Mouse (Mus musculus) ES-Bruce4 (cell line): ENCODE data around the gene Klhl18. TPM values are rescaled to one million over a fixed set of nuclear protein-coding genes. Genes with fewer than 3 reads are reported as not detected.

Experiments
- H3K27ac ChIP-seq: 2 replicates; pipeline ENCODE4 v1.5.1; 2012; ENCODE audit warnings: low read length, inconsistent platforms; ENCODE audit not compliant: insufficient read depth
- H3K27me3 ChIP-seq: 2 replicates; pipeline ENCODE4 v1.6.1; 2012; ENCODE audit warnings: mild to moderate bottlenecking, low read length, inconsistent platforms; ENCODE audit not compliant: control insufficient read depth, poor library complexity, insufficient read depth, severe bottlenecking
- H3K36me3 ChIP-seq: 2 replicates; pipeline ENCODE4 v1.6.1; 2012; ENCODE audit warnings: inconsistent platforms, mild to moderate bottlenecking, low read length, moderate library complexity; ENCODE audit not compliant: control insufficient read depth, poor library complexity, insufficient read depth, severe bottlenecking
- H3K4me1 ChIP-seq: one replicate; pipeline ENCODE4 v1.8.1; 2011; ENCODE audit warnings: low read length; ENCODE audit not compliant: control insufficient read depth, insufficient read depth
- H3K4me3 ChIP-seq: 2 replicates; pipeline ENCODE4 v1.5.1; 2011; ENCODE audit warnings: low read depth, mild to moderate bottlenecking, low read length
- H3K9ac ChIP-seq: 2 replicates; pipeline ENCODE4 v1.6.1; 2012; ENCODE audit warnings: low read depth, mild to moderate bottlenecking, inconsistent platforms; ENCODE audit not compliant: poor library complexity, severe bottlenecking
- H3K9me3 ChIP-seq: replicated peaks from 2 replicates; pipeline ENCODE4 v1.6.1; 2012; ENCODE audit warnings: mild to moderate bottlenecking, low read length, inconsistent platforms; ENCODE audit not compliant: control insufficient read depth, poor library complexity, insufficient read depth, severe bottlenecking
- CTCF ChIP-seq: IDR thresholded peaks from one replicate; pipeline ENCODE4 v1.8.1; 2011; ENCODE audit warnings: low read depth, low read length
- EP300 ChIP-seq: IDR thresholded peaks from 2 replicates; pipeline ENCODE4 v1.6.1; 2011; ENCODE audit warnings: low read depth, low read length; ENCODE audit not compliant: insufficient read depth
- POLR2A ChIP-seq: IDR thresholded peaks from one replicate; pipeline ENCODE4 v1.8.1; 2011; ENCODE audit warnings: low read length; ENCODE audit not compliant: insufficient read depth
- polyA plus RNA-seq: library from polyadenylated mRNA; stranded (reverse); fragments of >200 nt; gene quantifications from 2 replicates; pipeline ENCODE4 v1.2.4, GENCODE M21; 2011; ENCODE audit warnings: low read depth; ENCODE audit not compliant: missing spikeins, insufficient read depth, insufficient read length

Klhl18 gene
- polyA plus RNA-seq, 1 experiment = 6.2 TPM

DNA sequence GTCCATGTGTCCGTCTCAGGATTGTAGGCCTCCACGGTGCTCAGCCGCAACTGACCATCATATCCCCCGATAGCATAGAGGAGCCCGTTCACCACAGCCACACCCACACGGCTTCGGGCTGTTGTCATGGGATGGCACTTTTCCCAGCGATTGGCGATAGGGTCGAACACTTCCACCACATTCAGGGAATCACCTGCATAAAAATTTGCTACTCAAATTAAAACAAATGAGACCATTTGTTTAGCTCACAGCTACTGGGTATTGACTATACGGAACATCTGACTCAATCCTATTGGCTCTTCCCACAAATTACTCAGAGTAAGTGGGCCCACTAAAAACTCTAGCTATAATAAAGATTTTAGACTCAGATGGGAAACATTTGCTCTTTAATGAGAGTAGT, 40.5 kb downstream of the Klhl18 start:
- no peaks in the 10 kb centered on the region for H3K4me1 ChIP-seq
- no peak overlapping the region for H3K27ac ChIP-seq
- no peaks in the 10 kb centered on the region for H3K36me3 ChIP-seq
- H3K27me3 ChIP-seq = no peaks in the 10 kb centered on the region
- TF ChIP-seq POLR2A = no peak
- no peak for TF ChIP-seq CTCF
- no peak for TF ChIP-seq EP300
- H3K4me3 ChIP-seq = no peak overlapping the region
- H3K9me3 ChIP-seq = no peaks in the 10 kb centered on the region
- H3K9ac ChIP-seq = no peak overlapping the region

DNA sequence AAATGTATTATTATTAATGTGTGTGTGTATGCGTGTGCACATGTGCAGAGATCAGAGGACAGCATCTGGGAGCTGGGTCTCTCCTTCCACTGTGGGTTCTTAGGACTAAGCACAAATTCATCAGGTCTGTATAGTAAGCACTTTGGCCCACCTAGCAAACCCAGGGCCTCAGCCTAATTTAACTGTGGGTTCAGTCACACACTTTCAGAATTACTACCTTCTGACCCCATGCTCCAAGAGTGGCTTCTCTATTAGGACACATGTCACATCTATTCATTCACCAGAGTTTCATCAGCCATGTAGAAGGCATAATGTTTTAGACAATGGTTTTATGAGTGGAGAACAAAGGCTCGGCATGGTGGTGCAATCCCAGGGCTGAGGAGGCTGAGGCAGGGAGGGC, 43.4 kb downstream of the Klhl18 start:
- Histone ChIP-seq H3K36me3 (no peaks in the 10 kb centered on the region), H3K27ac (no peak overlapping the region)

DNA sequence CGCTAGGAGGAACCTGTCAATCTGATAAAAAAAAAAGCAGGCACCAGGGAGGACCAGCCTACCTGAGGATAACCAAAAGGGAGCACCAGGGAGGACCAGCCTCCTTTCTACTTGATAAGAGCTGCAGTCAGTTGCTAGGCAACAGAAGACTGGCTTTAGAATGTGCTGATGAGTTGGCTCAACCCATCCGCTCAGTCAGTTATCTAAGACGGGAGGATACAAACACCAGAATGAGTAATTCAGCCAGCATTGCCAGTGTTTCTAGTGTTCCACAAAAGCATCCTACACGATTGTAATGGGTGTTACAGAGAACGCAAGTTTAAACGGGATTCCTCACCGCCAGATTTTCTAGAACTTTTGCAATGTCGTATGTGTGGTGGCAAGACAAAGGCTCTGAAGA, 45.3 kb downstream of the Klhl18 start:
- Histone ChIP-seq H3K36me3 (no peaks in the 10 kb centered on the region), H3K27me3 (no peaks in the 10 kb centered on the region), H3K27ac (no peak overlapping the region), H3K4me3 (no peak overlapping the region), H3K9me3 (no peaks in the 10 kb centered on the region), H3K4me1 (no peaks in the 10 kb centered on the region), H3K9ac (no peak overlapping the region)
- TF ChIP-seq CTCF (no peak), EP300 (no peak), POLR2A (no peak)

More for the DNA sequence above, 43.4 kb downstream of the Klhl18 start:
- TF ChIP-seq EP300 (no peak), CTCF (no peak), POLR2A (no peak)
- H3K9me3 ChIP-seq = no peaks in the 10 kb centered on the region
- H3K4me1 ChIP-seq = no peaks in the 10 kb centered on the region
- no peak overlapping the region for H3K4me3 ChIP-seq
- no peaks in the 10 kb centered on the region for H3K27me3 ChIP-seq
- no peak overlapping the region for H3K9ac ChIP-seq

DNA sequence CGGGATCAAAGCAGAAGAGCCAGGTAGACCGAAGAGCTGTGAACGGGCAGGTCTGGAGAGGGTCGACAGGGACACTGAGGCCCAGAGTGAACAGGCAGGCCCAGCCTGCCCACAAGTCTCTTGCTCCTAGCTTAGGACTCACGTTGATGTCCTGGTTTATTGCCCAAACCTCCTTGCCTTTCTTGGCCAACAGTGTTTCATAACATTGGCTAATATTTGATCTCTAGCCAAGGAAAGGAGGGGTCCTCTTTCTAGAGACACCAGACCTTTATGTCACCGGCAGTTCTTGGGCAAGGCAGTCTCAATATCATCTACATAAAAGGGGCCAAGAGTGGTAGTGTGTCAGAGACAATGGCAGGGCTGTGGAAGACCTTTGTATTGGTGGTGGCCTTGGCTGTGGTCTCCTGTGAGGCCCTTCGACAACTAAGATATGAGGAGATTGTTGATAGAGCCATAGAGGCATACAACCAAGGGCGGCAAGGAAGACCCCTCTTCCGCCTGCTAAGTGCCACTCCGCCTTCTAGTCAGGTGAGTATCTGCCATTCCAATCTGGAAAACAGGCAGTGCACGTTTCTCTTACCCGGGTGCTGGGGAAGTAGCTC, 56.9 kb downstream of the Klhl18 start, which contains the start of gene Ngp:
Gene Ngp (plus strand): TSS at position 237 of the 602 bp plus-strand sequence.
- Histone ChIP-seq H3K27ac (no peak within 1 kb of the TSS), H3K9me3 (no peaks in the 10 kb centered on the region), H3K27me3 (no peaks in the 10 kb centered on the region), H3K36me3 (no peaks in the 10 kb centered on the region), H3K9ac (no peak within 1 kb of the TSS), H3K4me3 (no peak within 1 kb of the TSS), H3K4me1 (no peaks in the 10 kb centered on the region)
- no peak for TF ChIP-seq POLR2A
- TF ChIP-seq CTCF = no peak
- TF ChIP-seq EP300 = no peak

DNA sequence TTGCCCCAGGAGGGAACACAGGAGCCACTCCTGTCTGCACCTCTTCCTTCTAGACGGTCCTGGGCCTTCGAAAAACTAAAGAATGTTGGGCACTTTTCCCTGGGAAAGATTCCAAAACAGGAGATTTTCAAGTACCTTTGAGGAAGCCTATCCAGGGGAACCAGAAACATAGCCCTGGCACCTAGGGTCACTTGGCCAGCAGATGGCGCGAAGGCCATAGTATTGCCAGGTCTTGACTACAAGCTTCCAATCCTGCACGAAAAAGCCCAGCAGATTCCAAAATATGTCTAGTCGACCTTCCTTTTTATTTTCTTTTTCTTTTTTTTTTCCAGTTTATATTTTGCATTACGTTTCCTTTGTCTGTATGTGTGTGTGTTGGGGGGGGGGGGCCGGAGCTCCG, 62.7 kb downstream of the Klhl18 start:
- Histone ChIP-seq H3K9me3 (no peaks in the 10 kb centered on the region), H3K9ac (no peak overlapping the region), H3K4me1 (no peaks in the 10 kb centered on the region), H3K27ac (no peak overlapping the region), H3K27me3 (no peaks in the 10 kb centered on the region), H3K36me3 (no peaks in the 10 kb centered on the region), H3K4me3 (no peak overlapping the region)
- TF ChIP-seq POLR2A = no peak
- no peak for TF ChIP-seq EP300
- TF ChIP-seq CTCF = peak; percentile 69

DNA sequence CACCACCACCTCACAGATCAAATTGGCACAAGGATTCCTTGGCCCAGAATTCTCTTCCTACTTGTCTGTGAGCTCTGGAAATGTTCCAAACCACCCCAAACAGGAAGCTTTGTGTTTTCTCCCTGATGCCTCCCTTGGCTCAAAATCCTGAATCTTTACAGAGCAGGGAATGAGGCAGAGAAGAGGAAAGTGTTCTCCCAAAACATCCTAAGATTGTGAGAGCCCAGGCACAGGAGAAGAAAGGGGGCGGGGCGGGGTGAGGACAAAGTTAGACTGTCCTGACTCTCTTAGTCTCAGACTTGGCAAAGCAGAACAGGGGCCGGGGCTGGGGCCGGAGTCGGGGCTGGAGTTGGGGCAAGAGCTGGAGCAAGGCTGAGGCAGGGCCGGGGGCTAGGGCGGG, 63.6 kb downstream of the Klhl18 start:
- Histone ChIP-seq H3K36me3 (no peaks in the 10 kb centered on the region), H3K4me1 (no peaks in the 10 kb centered on the region), H3K27ac (no peak overlapping the region), H3K9ac (peak overlapping the region; percentile 65), H3K27me3 (no peaks in the 10 kb centered on the region), H3K4me3 (no peak overlapping the region), H3K9me3 (no peaks in the 10 kb centered on the region)
- no peak for TF ChIP-seq POLR2A
- no peak for TF ChIP-seq CTCF
- TF ChIP-seq EP300 = no peak
